Mouse (Mus musculus) thymus, adult 2 months (tissue): ENCODE results near the gene Slc25a54.

ENCODE experiments used
- CTCF ChIP-seq: fragments of 200-500 bp; IDR thresholded peaks from 2 replicates; pipeline ENCODE4 v1.5.1; 2012; ENCODE audit warnings: mild to moderate bottlenecking, control low read depth, low read length, moderate library complexity, borderline replicate concordance; ENCODE audit not compliant: control insufficient read depth, poor library complexity, insufficient read depth; ENCODE audit errors: extremely low read depth
- POLR2A ChIP-seq: fragments of 200-500 bp; IDR thresholded peaks from 2 replicates; pipeline ENCODE4 v1.6.1; 2012; ENCODE audit warnings: mild to moderate bottlenecking, low read length, control low read depth, moderate library complexity; ENCODE audit not compliant: control insufficient read depth, poor library complexity, insufficient read depth; ENCODE audit errors: extremely low read depth

DNA sequence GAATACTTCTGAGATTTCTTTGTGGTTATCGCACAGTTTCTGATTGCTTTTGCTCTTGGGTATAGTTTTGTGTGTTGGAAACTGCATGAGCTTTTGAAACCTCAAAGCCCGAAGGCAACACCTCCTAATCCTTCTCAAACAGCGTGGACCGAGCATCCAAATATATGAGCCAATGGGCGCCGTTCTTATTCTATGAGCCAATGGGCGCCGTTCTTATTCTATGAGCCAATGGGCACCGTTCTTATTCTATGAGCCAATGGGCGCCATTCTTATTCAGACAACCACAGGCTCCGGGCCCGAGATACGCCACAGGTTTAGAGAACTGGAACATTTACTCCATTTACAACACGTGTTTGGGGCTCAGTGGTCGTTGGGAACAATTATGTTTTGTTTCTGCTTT is 53.8 kb downstream of the Slc25a54 start:
- TF ChIP-seq CTCF, result no peak
- TF ChIP-seq POLR2A, result no peak
